Comparison of ENCODE assay signal across 8 mouse cellular contexts in the genomic region with DNA sequence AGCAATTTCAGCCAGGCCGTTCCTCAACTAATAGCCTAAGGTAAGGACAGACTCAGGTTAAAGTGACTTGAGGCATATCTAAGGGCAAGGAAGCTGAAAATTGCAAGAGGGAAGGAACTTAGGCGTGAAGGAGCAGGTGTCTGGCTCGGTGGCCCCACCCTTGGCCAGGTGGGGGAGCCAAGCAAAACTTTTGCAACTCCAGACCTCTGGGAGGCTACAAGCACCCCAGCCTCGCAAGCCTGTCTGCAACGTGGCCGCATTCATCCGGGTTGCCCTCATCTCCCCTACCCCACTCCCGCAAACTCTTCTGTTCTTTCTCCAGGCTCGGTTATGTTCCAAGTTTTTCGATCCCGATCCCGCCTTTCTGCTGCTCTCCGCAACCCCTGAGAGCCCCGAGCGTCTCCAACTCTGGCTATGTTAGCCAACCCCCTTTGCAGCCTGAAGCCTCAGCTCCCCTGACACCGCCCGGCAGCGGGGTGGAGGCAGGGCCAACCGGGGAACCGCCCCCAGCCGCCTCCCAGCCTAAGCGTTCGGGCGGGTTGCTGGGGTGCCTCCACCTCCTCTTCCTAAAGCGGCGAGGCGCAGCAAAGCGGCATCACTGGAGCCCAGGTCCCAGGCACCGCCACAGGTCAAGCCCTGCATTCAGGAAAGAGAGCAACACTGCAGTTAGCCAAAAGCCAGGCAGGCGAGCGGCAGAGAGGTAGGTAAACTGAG. TPM values are rescaled to one million over a fixed set of nuclear protein-coding genes. Genes with fewer than 3 reads are reported as not detected.
DNase-seq lines count a peak whose midpoint lies in the region; ATAC-seq lines count a peak whose summit lies in the region.

Gene Stk26 (plus strand): TSS at position 201 of the 714 bp plus-strand sequence.

- peak within 1 kb of the TSS; percentile 73 for H3K4me2 ChIP-seq in hindbrain, embryonic 12.5 days (replicated peaks)

- no peaks in the 10 kb centered on the region for H3K4me1 ChIP-seq in hindbrain, embryonic 12.5 days

- 32% methylated on average over 31 of the region's 31 CpGs for WGBS in hindbrain, embryonic 12.5 days

- no peak within 1 kb of the TSS for H3K27ac ChIP-seq in hindbrain, embryonic 12.5 days

- peaks cover 17% of the 10 kb centered on the region for H3K27me3 ChIP-seq in hindbrain, embryonic 12.5 days

- H3K9me3 ChIP-seq in hindbrain, embryonic 12.5 days (replicated peaks), result no peaks in the 10 kb centered on the region

- ATAC-seq in hindbrain, embryonic 12.5 days (ENCODE audit: low FRiP score), result peak; percentile 73

- H3K4me3 ChIP-seq in hindbrain, embryonic 12.5 days, result peak within 1 kb of the TSS; percentile 45

- H3K36me3 ChIP-seq in hindbrain, embryonic 12.5 days, result no peaks in the 10 kb centered on the region

- peak; percentile 72 for DNase-seq in R1 (ENCODE audit: low read depth, low spot score)
- DNase-seq in cerebellum, postnatal 10 days, result peak; percentile 15 to 42
- DNase-seq in frontal cortex, postnatal 36 days (ENCODE audit: low spot score in 2 of 2), result peak; percentile 21 to 28
- DNase-seq in layer of hippocampus, postnatal 36 days, result peak; percentile 43 to 49
- DNase-seq in lung, postnatal 4 days, result peak; percentile 75 to 76
- DNase-seq in retina, postnatal 1 day, result peak; percentile 62
- peak; percentile 57 to 75 for DNase-seq in urinary bladder, adult 18-20 months (ENCODE audit: low spot score in 2 of 2)

- H3K9ac ChIP-seq in hindbrain, embryonic 12.5 days, result peak within 1 kb of the TSS; percentile 41; the same call in 1 of the 2 replicates

RNA-seq across cellular contexts. Expression of gene Stk26, which starts in this region (rescaled TPM):
- polyA plus RNA-seq in hindbrain, embryonic 12.5 days (2016; fragmentation: Nextera tagmentation; extraction: Ambion mirVana), result 6.0 and 7.2 TPM in 2 replicates
- 1 to 10 TPM; 6.8 to 7.0 TPM for total RNA-seq in layer of hippocampus, postnatal 36 days (2021)

Comparison
In these comparisons a context has a peak if more than half of its experiments do, and no peak if none do; other contexts are left out.
1. DNase-seq: peak in every context shown above with its lines; median percentile 76 in lung, postnatal 4 days; 72 in R1; 66 in urinary bladder, adult 18-20 months; 62 in retina, postnatal 1 day; 46 in layer of hippocampus, postnatal 36 days; 28 in cerebellum, postnatal 10 days; 24 in frontal cortex, postnatal 36 days.